Mouse (Mus musculus): Measurements from ENCODE around the gene Fbxl5. TPM values are rescaled to one million over a fixed set of nuclear protein-coding genes. Genes with fewer than 3 reads are reported as not detected.

The Fbxl5 gene
- polyA plus RNA-seq, 1 experiment from 2014 or later = 63.0 TPM

DNA sequence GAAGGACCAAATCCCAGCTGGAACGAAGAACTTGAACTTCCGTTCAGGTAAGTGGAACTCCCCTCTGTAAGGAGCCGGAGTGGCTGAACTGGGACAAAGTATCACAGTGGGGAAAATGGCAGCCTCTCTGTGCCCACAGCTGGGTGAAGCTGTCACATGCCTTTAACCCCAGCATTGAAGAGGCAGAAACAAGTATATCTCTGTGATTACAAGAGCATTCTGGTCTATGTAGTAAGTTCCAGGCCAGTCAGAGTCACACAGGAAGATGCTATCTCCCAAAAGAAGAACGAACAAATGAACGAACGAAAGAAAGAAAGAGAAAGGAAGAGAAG, 99.0 kb downstream of the Fbxl5 start:
- ATAC-seq (ENCODE audit: insufficient number of reproducible peaks, low FRiP score, low TSS enrichment, low read depth) (no peak), DNase-seq (ENCODE audit: low spot score) (no peak)
- Histone ChIP-seq H3K9ac (ENCODE audit: low read length) (no peak overlapping the region), H3K4me1 (ENCODE audit: control insufficient read depth, insufficient read depth, low read length) (no peaks in the 10 kb centered on the region), H3K27me3 (ENCODE audit: control insufficient read depth, insufficient read depth, low read length) (no peaks in the 10 kb centered on the region), H3K36me3 (ENCODE audit: control insufficient read depth, insufficient read depth, low read length) (0 out of 2 replicates have a peak, but pooled peaks cover 2% of the 10 kb centered on the region), H3K4me2 (ENCODE audit: low read depth, severe bottlenecking) (no peak overlapping the region), H3K9me3 (ENCODE audit: control insufficient read depth, low read length) (no peaks in the 10 kb centered on the region), H3K27ac (replicated peaks; ENCODE audit: low read depth, low read length) (no peak overlapping the region), H3K4me3 (ENCODE audit: low read depth, low read length) (no peak overlapping the region)
- WGBS = 92% methylated on average over 6 of the region's 6 CpGs

DNA sequence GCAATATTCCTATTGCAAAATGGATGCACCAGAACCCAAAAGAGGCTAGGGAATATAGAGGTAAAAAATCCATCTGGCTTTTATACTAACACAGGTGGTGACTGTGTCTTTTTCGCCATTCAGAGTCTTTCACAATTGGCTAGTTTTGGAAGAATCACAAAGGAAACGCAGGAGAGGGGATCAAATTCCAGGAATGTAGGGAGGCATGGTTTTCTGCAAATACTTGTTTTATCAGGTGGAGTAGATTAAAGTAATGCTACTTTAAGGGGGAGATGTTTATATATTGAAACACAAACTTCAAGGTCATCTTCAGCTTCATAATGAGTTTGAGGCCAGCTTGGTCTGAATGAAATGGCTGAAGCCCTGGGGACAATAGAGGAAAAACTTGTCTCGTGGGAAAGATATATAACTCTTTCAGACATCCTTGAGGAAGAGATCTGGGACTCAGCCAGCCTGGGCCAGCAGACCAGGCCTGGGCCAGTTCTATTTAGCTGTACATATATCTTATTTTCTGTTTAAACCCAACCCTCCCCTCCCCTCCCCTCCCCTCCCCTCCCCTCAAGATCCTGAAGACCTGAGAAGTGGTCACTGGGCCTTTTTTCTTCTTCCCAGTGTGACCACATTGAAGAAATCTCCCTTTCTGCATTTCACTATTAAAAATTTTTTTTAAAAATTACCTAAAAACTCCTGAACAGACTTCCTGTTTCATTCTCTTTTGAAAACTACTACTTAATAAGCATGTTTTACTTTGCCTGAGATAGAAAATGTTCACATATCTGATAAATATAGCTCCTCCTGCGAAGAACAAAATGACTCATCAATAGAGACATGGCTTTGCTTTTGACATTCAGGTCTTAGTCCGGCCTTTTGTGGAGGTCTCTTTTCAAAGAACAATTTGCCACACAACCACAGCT, 99.6 kb downstream of the Fbxl5 start:
- H3K9ac ChIP-seq (ENCODE audit: low read length) = no peak overlapping the region
- H3K27ac ChIP-seq (replicated peaks; ENCODE audit: low read depth, low read length) = no peak overlapping the region
- no peak for ATAC-seq (ENCODE audit: insufficient number of reproducible peaks, low FRiP score, low TSS enrichment, low read depth)
- no peak for DNase-seq (ENCODE audit: low spot score)
- no peaks in the 10 kb centered on the region for H3K9me3 ChIP-seq (ENCODE audit: control insufficient read depth, low read length)
- no peak overlapping the region for H3K4me2 ChIP-seq (ENCODE audit: low read depth, severe bottlenecking)
- 0 out of 2 replicates have a peak, but pooled peaks cover 2% of the 10 kb centered on the region for H3K36me3 ChIP-seq (ENCODE audit: control insufficient read depth, insufficient read depth, low read length)
- no peak overlapping the region for H3K4me3 ChIP-seq (ENCODE audit: low read depth, low read length)
- 91% methylated on average over 5 of the region's 5 CpGs for WGBS
- H3K27me3 ChIP-seq (ENCODE audit: control insufficient read depth, insufficient read depth, low read length) = no peaks in the 10 kb centered on the region
- no peaks in the 10 kb centered on the region for H3K4me1 ChIP-seq (ENCODE audit: control insufficient read depth, insufficient read depth, low read length)

DNA sequence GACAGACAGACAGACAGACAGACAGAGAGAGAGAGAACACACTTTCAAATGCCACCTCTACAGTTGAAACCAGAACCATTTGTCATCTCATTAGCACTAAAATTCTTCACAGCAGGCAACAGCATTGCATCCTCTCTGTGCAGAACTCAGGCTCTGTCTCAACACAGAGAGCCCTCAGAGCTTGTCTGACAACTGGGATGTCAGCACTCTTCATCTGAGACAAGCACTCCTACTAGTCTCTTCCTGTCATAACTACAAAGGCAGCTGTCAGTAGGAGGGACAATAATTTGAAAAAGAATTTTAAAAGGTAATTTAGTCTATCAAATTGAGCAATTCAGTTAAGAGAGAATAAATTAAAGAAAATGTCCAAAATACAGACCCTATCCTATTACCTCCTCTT, 122.2 kb downstream of the Fbxl5 start:
- Histone ChIP-seq H3K4me3 (ENCODE audit: low read depth, low read length) (no peak overlapping the region), H3K36me3 (ENCODE audit: control insufficient read depth, insufficient read depth, low read length) (peaks cover 6% of the 10 kb centered on the region), H3K4me1 (ENCODE audit: control insufficient read depth, insufficient read depth, low read length) (no peaks in the 10 kb centered on the region), H3K4me2 (ENCODE audit: low read depth, severe bottlenecking) (no peak overlapping the region), H3K9me3 (ENCODE audit: control insufficient read depth, low read length) (no peaks in the 10 kb centered on the region), H3K27ac (replicated peaks; ENCODE audit: low read depth, low read length) (no peak overlapping the region), H3K9ac (ENCODE audit: low read length) (no peak overlapping the region), H3K27me3 (ENCODE audit: control insufficient read depth, insufficient read depth, low read length) (no peaks in the 10 kb centered on the region)
- no peak for DNase-seq (ENCODE audit: low spot score)
- no peak for ATAC-seq (ENCODE audit: insufficient number of reproducible peaks, low FRiP score, low TSS enrichment, low read depth)

DNA sequence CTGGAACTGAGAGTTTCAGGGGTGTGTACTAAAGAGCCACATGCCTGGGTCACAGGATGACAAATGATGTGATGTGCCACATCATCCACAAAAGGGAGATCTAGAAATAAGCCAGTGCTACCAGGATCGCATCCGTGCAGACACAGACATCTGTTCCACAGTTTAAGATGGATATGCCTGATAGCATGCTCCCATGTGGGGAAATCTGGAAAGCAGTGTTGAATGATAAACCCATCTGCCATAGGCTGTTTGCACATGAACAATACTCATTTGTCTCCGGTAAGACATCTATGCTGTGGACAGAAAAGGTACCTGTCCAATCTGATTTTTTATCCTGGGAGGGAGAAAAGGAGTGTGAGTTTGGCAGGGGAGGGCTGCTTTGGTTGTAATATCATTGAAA, 124.3 kb downstream of the Fbxl5 start:
- Histone ChIP-seq H3K4me3 (ENCODE audit: low read depth, low read length) (no peak overlapping the region), H3K4me2 (ENCODE audit: low read depth, severe bottlenecking) (no peak overlapping the region), H3K4me1 (ENCODE audit: control insufficient read depth, insufficient read depth, low read length) (no peaks in the 10 kb centered on the region), H3K9me3 (ENCODE audit: control insufficient read depth, low read length) (no peaks in the 10 kb centered on the region), H3K27ac (replicated peaks; ENCODE audit: low read depth, low read length) (no peak overlapping the region), H3K9ac (ENCODE audit: low read length) (no peak overlapping the region), H3K36me3 (ENCODE audit: control insufficient read depth, insufficient read depth, low read length) (peaks cover 4% of the 10 kb centered on the region), H3K27me3 (ENCODE audit: control insufficient read depth, insufficient read depth, low read length) (no peaks in the 10 kb centered on the region)
- 93% methylated on average over 3 of the region's 3 CpGs for WGBS
- DNase-seq (ENCODE audit: low spot score) = no peak
- ATAC-seq (ENCODE audit: insufficient number of reproducible peaks, low FRiP score, low TSS enrichment, low read depth) = no peak

Other genes with a start within 250 kb of the Fbxl5 start
- 8.2 and 9.3 TPM in 2 replicates for gene Cc2d2a, start 159.3 kb downstream of the Fbxl5 start, polyA plus RNA-seq (2014; fragmentation: Nextera tagmentation; extraction: Ambion mirVana)
- not detected in 2 replicates for gene Bst1, start 2.8 kb downstream of the Fbxl5 start, polyA plus RNA-seq (2014; fragmentation: Nextera tagmentation; extraction: Ambion mirVana)
- 13.6 and 13.8 TPM in 2 replicates for gene Cd38, start 46.9 kb upstream of the Fbxl5 start, polyA plus RNA-seq (2014; fragmentation: Nextera tagmentation; extraction: Ambion mirVana)
- 0.71 TPM in 1 of 2 replicates, not detected in the other for gene Gm7879, start 91.5 kb upstream of the Fbxl5 start, polyA plus RNA-seq (2014; fragmentation: Nextera tagmentation; extraction: Ambion mirVana)
- gene Fgfbp1, start 160.1 kb upstream of the Fbxl5 start, polyA plus RNA-seq (2014; fragmentation: Nextera tagmentation; extraction: Ambion mirVana) = 1.5 and 1.6 TPM in 2 replicates

Measured in limb, embryonic 11.5 days (tissue).